Mouse (Mus musculus) stomach, postnatal 0 days (tissue): ENCODE results near the gene Vnn1. TPM values are rescaled to one million over a fixed set of nuclear protein-coding genes. Genes with fewer than 3 reads are reported as not detected.

Experiments used
- ATAC-seq: fragments of 200-750 bp; cut with Nextera tagmentation; 2 replicates; pipeline ENCODE4 v1.8.0; 2017; ENCODE audit not compliant: low FRiP score, low TSS enrichment
- DNase-seq: peaks from one replicate; pipeline ENCODE4 v3.0.0-alpha.2; 2016; ENCODE audit warnings: low spot score
- H3K27ac ChIP-seq: fragments of 300-500 bp; sonication (generic); replicated peaks from 2 replicates; pipeline ENCODE4 v1.5.1; 2014; ENCODE audit warnings: mild to moderate bottlenecking, control low read depth
- H3K27me3 ChIP-seq: fragments of 300-500 bp; sonication (generic); 2 replicates; pipeline ENCODE4 v1.6.1; 2014; ENCODE audit warnings: low read length; ENCODE audit not compliant: control insufficient read depth, insufficient read depth
- H3K36me3 ChIP-seq: fragments of 300-500 bp; sonication (generic); 2 replicates; pipeline ENCODE4 v1.6.1; 2014; ENCODE audit warnings: low read length, mixed read lengths; ENCODE audit not compliant: control insufficient read depth, insufficient read depth
- H3K4me1 ChIP-seq: fragments of 300-500 bp; sonication (generic); replicated peaks from 2 replicates; pipeline ENCODE4 v1.6.1; 2014; ENCODE audit warnings: antibody characterized with exemption; ENCODE audit not compliant: control insufficient read depth, insufficient read depth
- H3K4me2 ChIP-seq: fragments of 300-500 bp; sonication (generic); replicated peaks from 2 replicates; pipeline ENCODE4 v1.6.1; 2014; ENCODE audit warnings: low read depth, mild to moderate bottlenecking, control low read depth, moderate library complexity
- H3K4me3 ChIP-seq: fragments of 300-500 bp; sonication (generic); 2 replicates; pipeline ENCODE4 v1.5.1; 2014; ENCODE audit warnings: low read depth, low read length, control low read depth
- H3K9ac ChIP-seq: fragments of 300-500 bp; sonication (generic); 2 replicates; pipeline ENCODE4 v1.6.1; 2014; ENCODE audit warnings: mild to moderate bottlenecking, low read length, control low read depth, mixed read lengths
- H3K9me3 ChIP-seq: fragments of 300-500 bp; sonication (generic); 2 replicates; pipeline ENCODE4 v1.6.1; 2016; ENCODE audit warnings: low read length; ENCODE audit not compliant: control insufficient read depth
- CTCF ChIP-seq: IDR thresholded peaks from 2 replicates; pipeline ENCODE4 v1.5.1; 2016; ENCODE audit warnings: antibody characterized with exemption, low read depth, mild to moderate bottlenecking, moderate library complexity
- EP300 ChIP-seq: optimal IDR thresholded peaks from 2 replicates; pipeline ENCODE3; 2016; ENCODE audit warnings: antibody characterized with exemption
- WGBS: fragments of 180-500 bp; shearing (Covaris S2); extraction: QIAGEN DNeasy Blood & Tissue Kit; methylation state at CpG from one replicate; pipeline ENCODE4 v1.1.7; 2014; 5-methylcytosine and 5-hydroxymethylcytosine counted together
- polyA plus RNA-seq: library from polyadenylated mRNA; unstranded; fragments of >200 nt; fragmentation: Nextera tagmentation; extraction: Ambion mirVana; gene quantifications from 2 replicates; pipeline ENCODE4 v1.2.1, GENCODE M21; 2015

The Vnn1 gene
- polyA plus RNA-seq, 1 experiment from 2014 or later = 3.0 TPM

- Histone ChIP-seq H3K4me2 (no peak overlapping the region), H3K27me3 (no peaks in the 10 kb centered on the region), H3K9ac (no peak overlapping the region), H3K4me1 (no peaks in the 10 kb centered on the region), H3K4me3 (no peak overlapping the region), H3K27ac (no peak overlapping the region), H3K36me3 (no peaks in the 10 kb centered on the region), H3K9me3 (no peaks in the 10 kb centered on the region)
- 97% methylated on average over 1 of the region's 1 CpGs for WGBS
- TF ChIP-seq CTCF (no peak), EP300 (no peak)
- DNase-seq = no peak
- no peak for ATAC-seq
Measured at GRCm38 (mm10) chr10:23884910-23885309, 9.6 kb upstream of the Vnn1 start.

- TF ChIP-seq EP300 (no peak), CTCF (no peak)
- no peaks in the 10 kb centered on the region for H3K4me1 ChIP-seq
- H3K36me3 ChIP-seq = no peaks in the 10 kb centered on the region
Measured at GRCm38 (mm10) chr10:23886060-23886459, 8.4 kb upstream of the Vnn1 start.

GRCm38 (mm10) chr10:23892987-23893386, 1.5 kb upstream of the Vnn1 start:
- Histone ChIP-seq H3K9ac (no peak overlapping the region), H3K9me3 (no peaks in the 10 kb centered on the region), H3K4me1 (no peaks in the 10 kb centered on the region), H3K36me3 (no peaks in the 10 kb centered on the region), H3K4me3 (no peak overlapping the region), H3K27me3 (no peaks in the 10 kb centered on the region), H3K27ac (no peak overlapping the region), H3K4me2 (no peak overlapping the region)
- 81% methylated on average over 1 of the region's 1 CpGs for WGBS
- ATAC-seq = no peak
- TF ChIP-seq CTCF (no peak), EP300 (no peak)
- DNase-seq = no peak

More at GRCm38 (mm10) chr10:23886060-23886459, 8.4 kb upstream of the Vnn1 start:
- WGBS = 74% methylated on average over 3 of the region's 3 CpGs
- Histone ChIP-seq H3K27ac (no peak overlapping the region), H3K27me3 (no peaks in the 10 kb centered on the region), H3K9ac (no peak overlapping the region), H3K4me3 (no peak overlapping the region), H3K9me3 (no peaks in the 10 kb centered on the region), H3K4me2 (no peak overlapping the region)
- DNase-seq (no peak), ATAC-seq (no peak)

- no peaks in the 10 kb centered on the region for H3K9me3 ChIP-seq
- no peak overlapping the region for H3K4me3 ChIP-seq
- no peak for DNase-seq
- H3K27ac ChIP-seq = no peak overlapping the region
- no peaks in the 10 kb centered on the region for H3K36me3 ChIP-seq
- H3K27me3 ChIP-seq = no peaks in the 10 kb centered on the region
- no peak overlapping the region for H3K9ac ChIP-seq
- H3K4me1 ChIP-seq = no peaks in the 10 kb centered on the region
- peak overlapping the region; percentile 61 for H3K4me2 ChIP-seq
- ATAC-seq = no peak
- TF ChIP-seq CTCF (no peak), EP300 (no peak)
- WGBS = 60% methylated on average over 7 of the region's 7 CpGs
Measured at GRCm38 (mm10) chr10:23895376-23895775, 888 bp downstream of the Vnn1 start.

- no peak overlapping the region for H3K4me3 ChIP-seq
- 90% methylated on average over 3 of the region's 3 CpGs for WGBS
Measured at GRCm38 (mm10) chr10:23901119-23901518, 6.6 kb downstream of the Vnn1 start.

GRCm38 (mm10) chr10:23905661-23906060, 11.2 kb downstream of the Vnn1 start:
- Histone ChIP-seq H3K4me3 (no peak overlapping the region), H3K9me3 (no peaks in the 10 kb centered on the region), H3K4me2 (no peak overlapping the region), H3K9ac (no peak overlapping the region), H3K4me1 (no peaks in the 10 kb centered on the region), H3K27ac (no peak overlapping the region), H3K27me3 (no peaks in the 10 kb centered on the region), H3K36me3 (no peaks in the 10 kb centered on the region)
- WGBS = 72% methylated on average over 1 of the region's 1 CpGs
- DNase-seq (no peak), ATAC-seq (no peak)
- TF ChIP-seq EP300 (no peak), CTCF (no peak)

More at GRCm38 (mm10) chr10:23901119-23901518, 6.6 kb downstream of the Vnn1 start:
- DNase-seq = no peak
- TF ChIP-seq EP300 = no peak
- TF ChIP-seq CTCF = no peak
- no peaks in the 10 kb centered on the region for H3K36me3 ChIP-seq
- ATAC-seq = no peak
- no peaks in the 10 kb centered on the region for H3K4me1 ChIP-seq
- no peak overlapping the region for H3K9ac ChIP-seq
- H3K27me3 ChIP-seq = no peaks in the 10 kb centered on the region
- no peak overlapping the region for H3K4me2 ChIP-seq
- no peak overlapping the region for H3K27ac ChIP-seq
- H3K9me3 ChIP-seq = no peaks in the 10 kb centered on the region
